Mouse (Mus musculus) urinary bladder, postnatal 4 days (tissue): ENCODE measurements at regions not wholly inside any gene's neighbourhood (a gene's known extent, or its start where the extent isn't known, plus 50 kb on each side); places are given as distances from the start of the nearest gene placed in this dataset.
A peak's percentile ranks its signal among the peaks of the same experiment; 100 is the strongest.

Source experiments
- DNase-seq, 2 experiments: peaks; one replicate each; pipeline ENCODE4 v3.0.0; 2021 to 2022; ENCODE audit warnings: low spot score in 2 of 2

- DNase-seq = no peak
These were observed 131.2 kb downstream of the Ptbp2 start for GRCm38 (mm10) chr3:119653007-119653565.

- no peak for DNase-seq
These were observed 145.6 kb downstream of the Ptbp2 start for GRCm38 (mm10) chr3:119638633-119639032.

GRCm38 (mm10) chr3:119635641-119636040 is 148.6 kb downstream of the Ptbp2 start:
- no peak for DNase-seq

GRCm38 (mm10) chr3:119633516-119633915 is 150.8 kb downstream of the Ptbp2 start:
- DNase-seq = no peak

GRCm38 (mm10) chr3:119606116-119606515 is 178.2 kb downstream of the Ptbp2 start:
- no peak for DNase-seq

GRCm38 (mm10) chr3:119588872-119589416 is 195.3 kb downstream of the Ptbp2 start:
- no peak for DNase-seq

- no peak for DNase-seq
These were observed 196.3 kb downstream of the Ptbp2 start for GRCm38 (mm10) chr3:119587971-119588370.

GRCm38 (mm10) chr3:119575516-119575915 is 208.8 kb downstream of the Ptbp2 start:
- no peak for DNase-seq

- no peak for DNase-seq
These were observed 246.4 kb downstream of the Ptbp2 start for GRCm38 (mm10) chr3:119537884-119538283.

GRCm38 (mm10) chr3:119524510-119525123 is 259.6 kb downstream of the Ptbp2 start:
- DNase-seq = no peak

- no peak for DNase-seq
These were observed 271.7 kb downstream of the Ptbp2 start for GRCm38 (mm10) chr3:119512596-119512995.

GRCm38 (mm10) chr3:119509132-119509531 is 275.1 kb downstream of the Ptbp2 start:
- DNase-seq = no peak

- DNase-seq = no peak
These were observed 280.7 kb downstream of the Ptbp2 start for GRCm38 (mm10) chr3:119503471-119503972.

GRCm38 (mm10) chr3:119498711-119499110 is 285.6 kb downstream of the Ptbp2 start:
- peak; percentile 18 to 61 for DNase-seq

- DNase-seq = no peak
These were observed 286.4 kb downstream of the Ptbp2 start for GRCm38 (mm10) chr3:119497880-119498279.

- no peak for DNase-seq
These were observed 289.7 kb downstream of the Ptbp2 start for GRCm38 (mm10) chr3:119494580-119494979.

GRCm38 (mm10) chr3:119492627-119493026 is 291.6 kb downstream of the Ptbp2 start:
- DNase-seq = no peak

GRCm38 (mm10) chr3:119489336-119489735 is 294.9 kb downstream of the Ptbp2 start:
- no peak for DNase-seq
